Mouse (Mus musculus): ENCODE results near the gene Gm19935. TPM values are rescaled to one million over a fixed set of nuclear protein-coding genes. Genes with fewer than 3 reads are reported as not detected.
A peak's percentile ranks its signal among the peaks of the same experiment; 100 is the strongest.

Gm19935 gene
- total and polyA plus RNA-seq, 3 experiments = not detected

DNA sequence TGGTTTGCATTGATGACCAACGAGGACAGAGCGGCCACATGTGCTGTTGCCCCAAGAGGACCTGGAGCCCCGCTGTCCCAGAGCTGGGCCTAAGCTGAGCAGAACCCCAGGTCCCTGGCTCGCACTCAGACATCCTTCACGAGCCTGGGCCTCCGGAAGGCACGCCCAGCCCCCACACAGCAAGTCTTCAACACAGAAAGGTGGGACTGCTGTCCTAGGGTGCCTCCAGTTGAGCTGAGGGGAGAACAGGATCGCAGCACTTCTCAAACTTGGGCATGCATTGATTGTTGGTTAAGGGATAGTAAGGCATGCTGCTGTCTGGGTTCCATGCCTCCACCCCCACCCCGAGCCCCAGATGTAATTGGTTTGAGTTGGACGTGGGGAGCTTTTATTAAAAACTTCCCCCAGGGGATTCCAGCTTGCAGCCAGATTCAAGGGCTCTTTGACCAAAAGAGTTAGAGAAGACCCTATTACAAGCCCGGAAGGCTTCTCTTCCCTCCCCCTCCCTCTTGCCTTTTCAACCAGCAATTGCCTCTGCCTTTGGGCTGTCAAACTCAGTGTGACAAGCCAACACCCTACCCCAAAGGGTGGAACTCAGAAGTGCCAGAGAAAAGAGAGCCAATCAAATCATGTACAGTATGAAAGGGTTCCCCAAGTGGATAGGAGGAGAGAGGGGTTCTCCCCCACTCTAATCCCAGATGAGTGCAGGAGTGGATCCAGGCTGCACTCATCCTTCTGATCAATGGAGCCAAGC lies 12.0 kb upstream of the Gm19935 start (continued):
- peak; percentile 62 for TF ChIP-seq CHD2 (IDR thresholded peaks at IDR 0.05; ENCODE audit: low read length)
- no peak for TF ChIP-seq ZMIZ1 (IDR thresholded peaks at IDR 0.05; ENCODE audit: low read depth, low read length)
- TF ChIP-seq BHLHE40 (IDR thresholded peaks at IDR 0.05; ENCODE audit: low read depth, low read length) = no peak

DNA sequence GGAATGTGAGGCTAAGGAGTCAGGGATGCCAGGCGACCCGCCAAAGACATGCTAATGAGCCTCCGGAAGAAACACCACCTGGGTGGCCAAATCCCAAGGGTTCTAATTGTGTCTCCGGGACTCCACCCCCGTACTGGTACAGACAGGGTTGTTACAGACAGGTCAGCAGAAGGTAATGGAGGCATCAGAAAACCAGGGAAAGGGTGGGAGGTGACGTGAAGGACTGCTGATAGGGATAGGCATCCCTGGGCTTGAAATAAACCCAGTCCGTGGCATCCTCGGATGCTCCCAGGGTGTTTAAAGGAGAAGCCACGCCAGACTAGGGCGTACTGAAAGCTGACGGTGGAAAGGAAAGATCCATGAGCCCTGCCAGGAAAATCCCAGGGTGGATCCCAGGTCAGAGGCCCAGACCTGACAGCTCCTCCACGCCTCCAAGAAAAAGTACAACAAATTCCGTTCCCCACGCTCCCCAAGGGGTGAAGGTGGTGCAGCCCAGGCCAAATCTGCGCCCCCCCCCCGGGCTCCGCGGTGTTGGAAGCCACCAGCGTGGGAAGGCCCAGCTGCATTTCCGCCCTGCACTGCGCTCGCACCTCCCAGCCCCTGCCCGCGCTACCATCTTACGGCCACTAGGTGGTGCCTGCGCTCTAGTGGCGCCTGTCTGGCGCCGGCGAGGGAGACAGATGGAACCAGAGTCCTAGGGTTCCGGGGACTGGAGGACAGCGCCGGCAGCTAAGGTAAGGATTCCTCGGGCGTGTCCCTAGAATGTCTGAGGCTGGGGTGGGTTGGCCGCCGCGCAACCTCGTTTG lies 11.2 kb upstream of the Gm19935 start, which contains the start of gene Chd9:
Gene Chd9, plus strand, starts transcription at position 172 of the 806 bp plus-strand sequence.
- in situ Hi-C loops (cut with MboI; ENCODE audit: low pct_ligation_motif_present, low pct_unique_long_range_greater_than_20kb, low sequenced_read_pairs) = loop anchor here (10.0 kb wide), 1 partner anchor 196 kb away; no protein-coding TSS in a partner anchor
- dilution Hi-C loops (cut with MboI; ENCODE audit: extremely low pct_ligation_motif_present, extremely low pct_unique_long_range_greater_than_20kb, low sequenced_read_pairs) = no loop called here
- peaks cover 23% of the 10 kb centered on the region for H3K79me2 ChIP-seq (replicated peaks; ENCODE audit: control insufficient read depth, extremely low read depth, insufficient read depth, poor library complexity, severe bottlenecking)
- H3K9ac ChIP-seq (ENCODE audit: insufficient read depth, low read depth) = peak within 1 kb of the TSS; percentile 70
- peaks cover 17 to 52% of the 10 kb centered on the region in 2 experiments for H3K4me1 ChIP-seq (ENCODE audit: control insufficient read depth in 1 of 2, insufficient read depth in 2 of 2)
- DNase-seq (ENCODE audit: extremely low read depth) = peak; percentile 91
- peak within 1 kb of the TSS; percentile 58 to 81 (median 66) for H3K4me3 ChIP-seq (replicated peaks in 1 of 3; ENCODE audit: low read depth in 2 of 3, low read length in 2 of 3, poor library complexity in 1 of 3)
- no peaks in the 10 kb centered on the region for H3K9me3 ChIP-seq (replicated peaks; ENCODE audit: low read length)
- H3K27me3 ChIP-seq (replicated peaks) = no peaks in the 10 kb centered on the region
- peak within 1 kb of the TSS; percentile 34 for H3K27ac ChIP-seq (ENCODE audit: insufficient read depth, low read depth)
- peak within 1 kb of the TSS; percentile 87 for H3K4me2 ChIP-seq (ENCODE audit: insufficient read depth, low read depth, poor library complexity, severe bottlenecking)
- TF ChIP-seq RAD21 (IDR thresholded peaks at IDR 0.05; ENCODE audit: low read depth, low read length) = peak; percentile 97
- TF ChIP-seq MEF2A (IDR thresholded peaks at IDR 0.05; ENCODE audit: borderline replicate concordance, low read depth, low read length) = peak; percentile 80
- TF ChIP-seq SIN3A (IDR thresholded peaks at IDR 0.05; ENCODE audit: low read length) = peak; percentile 76
- no peak; the same call in 1 of the 2 replicates for TF ChIP-seq MXI1 (IDR thresholded peaks at IDR 0.05; ENCODE audit: low read depth, low read length)
- peak; percentile 56 for TF ChIP-seq NRF1 (IDR thresholded peaks at IDR 0.05; ENCODE audit: low read depth, low read length)
- no peak; the same call in none of the 2 replicates for TF ChIP-seq MAX (IDR thresholded peaks at IDR 0.05; ENCODE audit: low read length)
- TF ChIP-seq ETS1 (conservative IDR thresholded peaks at IDR 0.05; ENCODE audit: low read depth, low read length) = peak; percentile 45; the same call in 1 of the 2 replicates
- peak; percentile 85 for TF ChIP-seq ZC3H11A (IDR thresholded peaks at IDR 0.05; ENCODE audit: low read depth, low read length)
- no peak for TF ChIP-seq BHLHE40 (IDR thresholded peaks at IDR 0.05; ENCODE audit: low read depth, low read length)
- peak; percentile 75 for TF ChIP-seq TCF12 (IDR thresholded peaks at IDR 0.05; ENCODE audit: low read depth, low read length)
- TF ChIP-seq NELFE (IDR thresholded peaks at IDR 0.05; ENCODE audit: low read depth, low read length) = peak; percentile 56; the same call in 1 of the 2 replicates
- TF ChIP-seq CTCF (conservative IDR thresholded peaks at IDR 0.05 in 1 of 2, IDR thresholded peaks at IDR 0.05 in 1 of 2; ENCODE audit: low read depth in 2 of 2, low read length in 2 of 2) = peak; percentile 9 to 98; a peak in 2 of 4 replicates
- TF ChIP-seq ELF1 (IDR thresholded peaks at IDR 0.05; ENCODE audit: low read depth, low read length) = peak; percentile 80
- TF ChIP-seq IRF4 (IDR thresholded peaks at IDR 0.05; ENCODE audit: low read depth, low read length) = peak; percentile 78
- TF ChIP-seq MAZ (IDR thresholded peaks at IDR 0.05; ENCODE audit: low read depth, low read length) = peak; percentile 78
- TF ChIP-seq USF2 (conservative IDR thresholded peaks at IDR 0.05; ENCODE audit: low read depth, low read length) = no peak
- TF ChIP-seq ZMIZ1 (IDR thresholded peaks at IDR 0.05; ENCODE audit: low read depth, low read length) = peak; percentile 44; the same call in 1 of the 2 replicates
- TF ChIP-seq ZNF384 (IDR thresholded peaks at IDR 0.05; ENCODE audit: low read depth, low read length) = no peak
- TF ChIP-seq HCFC1 (IDR thresholded peaks at IDR 0.05; ENCODE audit: low read depth, low read length) = peak; percentile 56; the same call in 1 of the 2 replicates
- TF ChIP-seq JUN (IDR thresholded peaks at IDR 0.05; ENCODE audit: insufficient read depth, low read depth, low read length) = no peak
- no peak; the same call in 1 of the 2 replicates for TF ChIP-seq CHD2 (IDR thresholded peaks at IDR 0.05; ENCODE audit: low read length)
- 0 out of 2 replicates have a peak, but pooled peaks have one; percentile 25 for TF ChIP-seq EP300 (IDR thresholded peaks at IDR 0.05; ENCODE audit: low read length)
- TF ChIP-seq SMC3 (IDR thresholded peaks at IDR 0.05; ENCODE audit: low read depth, low read length) = peak; percentile 97
- TF ChIP-seq UBTF (IDR thresholded peaks at IDR 0.05; ENCODE audit: low read depth, low read length) = 0 out of 2 replicates have a peak, but pooled peaks have one; percentile 29
- 0 out of 2 replicates have a peak, but pooled peaks have one; percentile 60 for TF ChIP-seq MYC (IDR thresholded peaks at IDR 0.05; ENCODE audit: low read depth, low read length)
- no peak for TF ChIP-seq MAFK (IDR thresholded peaks at IDR 0.05; ENCODE audit: insufficient replicate concordance, low read length)
- TF ChIP-seq E2F4 (IDR thresholded peaks at IDR 0.05; ENCODE audit: insufficient replicate concordance, low read depth, low read length) = no peak
- no peaks in the 10 kb centered on the region for H3K36me3 ChIP-seq (replicated peaks in 1 of 2; ENCODE audit: control insufficient read depth in 1 of 2, insufficient read depth in 1 of 2, low read length in 1 of 2)
